ENCODE assay signal across 9 mouse cellular contexts in the genomic region with DNA sequence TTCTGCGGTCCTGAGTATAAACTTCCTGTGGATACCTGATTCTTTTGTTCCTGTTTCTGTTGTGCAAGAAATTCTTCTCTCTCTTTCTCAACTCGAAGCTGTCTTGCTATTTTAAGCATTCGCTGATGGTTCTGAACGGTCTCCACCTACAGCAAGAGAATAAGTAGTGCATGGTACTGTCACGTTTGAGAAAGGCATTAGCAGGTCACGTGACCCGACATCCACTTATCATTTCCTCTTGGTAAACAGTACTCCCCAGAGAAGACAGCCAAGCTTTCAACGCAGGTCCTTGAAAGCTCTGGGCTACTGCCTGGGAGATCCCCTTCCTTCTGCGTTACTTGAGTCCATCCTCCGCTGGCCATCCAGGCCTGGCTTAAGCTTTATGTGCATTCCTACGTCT. TPM values are rescaled to one million over a fixed set of nuclear protein-coding genes. Genes with fewer than 3 reads are reported as not detected.
DNase-seq lines count a peak whose midpoint lies in the region; ATAC-seq and TF ChIP-seq lines count a peak whose summit lies in the region.
"Had no signal": no experiment of that assay in that cellular context is flagged by ENCODE, and none has a peak within 500 bp of the region (broad histone marks: within the 10 kb centered on the region; RNA-seq: fewer than 3 reads in every experiment).

No protein-coding gene starts in this region.

- no peak overlapping the region for H3K4me3 ChIP-seq in forebrain, embryonic 13.5 days
- no peak overlapping the region for H3K4me3 ChIP-seq in forebrain, embryonic 14.5 days (ENCODE audit: low read depth, low read length)
- H3K4me3 ChIP-seq in CH12.LX (replicated peaks in 1 of 3; ENCODE audit: low read depth in 2 of 3, low read length in 2 of 3, poor library complexity in 1 of 3) = no peak overlapping the region
- H3K4me3 ChIP-seq: erythroblast, embryonic 14.5 days had no signal

- H3K27me3 ChIP-seq in forebrain, embryonic 13.5 days = no peaks in the 10 kb centered on the region
- no peaks in the 10 kb centered on the region for H3K27me3 ChIP-seq in forebrain, embryonic 14.5 days (replicated peaks; ENCODE audit: control insufficient read depth, insufficient read depth, low read length)
- no peaks in the 10 kb centered on the region for H3K27me3 ChIP-seq in CH12.LX (replicated peaks)

- H3K36me3 ChIP-seq in forebrain, embryonic 13.5 days (ENCODE audit: poor library complexity, severe bottlenecking) = peaks cover 81% of the 10 kb centered on the region
- peaks cover 66% of the 10 kb centered on the region for H3K36me3 ChIP-seq in forebrain, embryonic 14.5 days (ENCODE audit: control insufficient read depth, insufficient read depth, low read length)
- H3K36me3 ChIP-seq in CH12.LX (replicated peaks in 1 of 2; ENCODE audit: control insufficient read depth in 1 of 2, insufficient read depth in 1 of 2, low read length in 1 of 2) = peaks cover 4 to 10% of the 10 kb centered on the region in 2 experiments

- H3K4me2 ChIP-seq in forebrain, embryonic 13.5 days = no peak overlapping the region
- no peak overlapping the region for H3K4me2 ChIP-seq in forebrain, embryonic 14.5 days (ENCODE audit: low read length)
- H3K4me2 ChIP-seq in CH12.LX (ENCODE audit: insufficient read depth, low read depth, poor library complexity, severe bottlenecking) = no peak overlapping the region

- no peaks in the 10 kb centered on the region for H3K4me1 ChIP-seq in forebrain, embryonic 13.5 days
- H3K4me1 ChIP-seq in forebrain, embryonic 14.5 days (ENCODE audit: control insufficient read depth, insufficient read depth, low read length) = no peaks in the 10 kb centered on the region
- peaks cover 0 to 6% of the 10 kb centered on the region in 2 experiments; a peak in 1 of 4 replicates for H3K4me1 ChIP-seq in CH12.LX (ENCODE audit: control insufficient read depth in 1 of 2, insufficient read depth in 2 of 2)

- intact Hi-C loops in heart, postnatal 36 days (cut with DNase I) = no loop called here

- dilution Hi-C loops in CH12.LX (cut with MboI; ENCODE audit: extremely low pct_ligation_motif_present, extremely low pct_unique_long_range_greater_than_20kb, low sequenced_read_pairs) = no loop called here

- H3K27ac ChIP-seq in forebrain, embryonic 13.5 days = peak overlapping the region; percentile 41; the same call in 1 of the 2 replicates
- no peak overlapping the region; the same call in 1 of the 2 replicates for H3K27ac ChIP-seq in forebrain, embryonic 14.5 days (ENCODE audit: low read depth, low read length)
- H3K27ac ChIP-seq in CH12.LX (ENCODE audit: insufficient read depth, low read depth) = no peak overlapping the region

- TF ChIP-seq RAD21 in CH12.LX (IDR thresholded peaks at IDR 0.05; ENCODE audit: low read depth, low read length) = no peak

- H3K79me2 ChIP-seq in CH12.LX (replicated peaks; ENCODE audit: control insufficient read depth, extremely low read depth, insufficient read depth, poor library complexity, severe bottlenecking) = no peaks in the 10 kb centered on the region

- no peak for TF ChIP-seq CTCF in CH12.LX (conservative IDR thresholded peaks at IDR 0.05 in 1 of 2, IDR thresholded peaks at IDR 0.05 in 1 of 2; ENCODE audit: low read depth in 2 of 2, low read length in 2 of 2)

- ATAC-seq in forebrain, embryonic 13.5 days = no peak
- no peak for ATAC-seq in forebrain, embryonic 14.5 days
- peak; percentile 99 for ATAC-seq in megakaryocyte progenitor cell, adult 5-6 weeks (replicated peaks; ENCODE audit: poor library complexity)
- ATAC-seq in erythroblast, adult 5-6 weeks (replicated peaks; ENCODE audit: low FRiP score, poor library complexity, severe bottlenecking) = no peak

- in situ Hi-C loops in CH12.LX (cut with MboI; ENCODE audit: low pct_ligation_motif_present, low pct_unique_long_range_greater_than_20kb, low sequenced_read_pairs) = loop anchor here (25.0 kb wide), 1 partner anchor 90 kb away; a partner anchor contains a TSS

- WGBS in forebrain, embryonic 13.5 days = 92% methylated on average over 11 of the region's 11 CpGs
- 88% methylated on average over 11 of the region's 11 CpGs for WGBS in forebrain, embryonic 14.5 days

- no peak for TF ChIP-seq EP300 in CH12.LX (IDR thresholded peaks at IDR 0.05; ENCODE audit: low read length)

- DNase-seq in forebrain, embryonic 14.5 days (ENCODE audit: low spot score) = no peak
- peak; percentile 15 for DNase-seq in CH12.LX (ENCODE audit: extremely low read depth)
- DNase-seq in heart, postnatal 36 days = peak; percentile 37
- DNase-seq in thymus, postnatal 4 days = peak; percentile 71
- DNase-seq in urinary bladder, adult 18-20 months (ENCODE audit: low spot score in 2 of 2) = no peak

- no peak for TF ChIP-seq POLR2A in CH12.LX (IDR thresholded peaks at IDR 0.05; ENCODE audit: low read depth, low read length)

- no peak overlapping the region for H3K9ac ChIP-seq in forebrain, embryonic 13.5 days
- H3K9ac ChIP-seq in forebrain, embryonic 14.5 days (ENCODE audit: low read length) = no peak overlapping the region
- no peak overlapping the region for H3K9ac ChIP-seq in CH12.LX (ENCODE audit: insufficient read depth, low read depth)

- H3K9me3 ChIP-seq in forebrain, embryonic 13.5 days (replicated peaks) = no peaks in the 10 kb centered on the region
- no peaks in the 10 kb centered on the region for H3K9me3 ChIP-seq in forebrain, embryonic 14.5 days (replicated peaks; ENCODE audit: control insufficient read depth, low read length)
- no peaks in the 10 kb centered on the region for H3K9me3 ChIP-seq in CH12.LX (replicated peaks; ENCODE audit: low read length)

TF ChIP-seq in CH12.LX, 34 proteins besides CTCF, POLR2A, EP300 and RAD21:
- TF ChIP-seq USF2 (conservative IDR thresholded peaks at IDR 0.05; ENCODE audit: low read depth, low read length) (no peak), NELFE (IDR thresholded peaks at IDR 0.05; ENCODE audit: low read depth, low read length) (no peak), E2F4 (IDR thresholded peaks at IDR 0.05; ENCODE audit: insufficient replicate concordance, low read depth, low read length) (no peak), SIN3A (IDR thresholded peaks at IDR 0.05; ENCODE audit: low read length) (no peak), ETS1 (conservative IDR thresholded peaks at IDR 0.05; ENCODE audit: low read depth, low read length) (no peak), GABPA (IDR thresholded peaks at IDR 0.05; ENCODE audit: insufficient replicate concordance, low read depth, low read length) (no peak), TBP (conservative IDR thresholded peaks at IDR 0.05; ENCODE audit: low read depth, low read length) (no peak), ZMIZ1 (IDR thresholded peaks at IDR 0.05; ENCODE audit: low read depth, low read length) (no peak), ZC3H11A (IDR thresholded peaks at IDR 0.05; ENCODE audit: low read depth, low read length) (no peak), CHD2 (IDR thresholded peaks at IDR 0.05; ENCODE audit: low read length) (no peak)

RNA-seq across cellular contexts. Expression of a gene that starts 12.1 kb away (rescaled TPM):
- 63.2 and 69.7 TPM in 2 replicates for polyA plus RNA-seq in forebrain, embryonic 13.5 days (2015; fragmentation: Nextera tagmentation; extraction: Ambion mirVana)
- 48.9 and 67.6 TPM in 2 replicates for polyA plus RNA-seq in forebrain, embryonic 14.5 days (2014; fragmentation: Nextera tagmentation; extraction: Ambion mirVana)
- total RNA-seq in CH12.LX (2012; rRNA removed) (3.4 and 5.0 TPM in 2 replicates), CH12.LX (2014; rRNA removed) (4.1 and 6.4 TPM in 2 replicates)
- polyA plus RNA-seq in CH12.LX (2012; ENCODE audit: insufficient read length, low read depth) = 3.1 and 3.9 TPM in 2 replicates
- 10 to 100 TPM; 66.7 to 71.1 TPM for total RNA-seq in heart, postnatal 36 days (2021)
- 2.7 and 4.5 TPM in 2 replicates for total RNA-seq in megakaryocyte progenitor cell, adult 5-6 weeks (2015)
- 1.8 and 6.0 TPM in 2 replicates for total RNA-seq in megakaryocyte progenitor cell, adult 5-6 weeks (2017)
- not detected in 2 replicates for total RNA-seq in erythroblast, adult 5-6 weeks (2015; ENCODE audit: low replicate concordance)
- total RNA-seq in erythroblast, adult 5-6 weeks (2017; ENCODE audit: low replicate concordance) = 0.51 TPM in 1 of 2 replicates, not detected in the other
- polyA plus RNA-seq: erythroblast, embryonic 14.5 days had no signal

RNA-seq across cellular contexts. Expression of a gene that starts 41.5 kb away (rescaled TPM):
- 0.69 and 0.85 TPM in 2 replicates for polyA plus RNA-seq in forebrain, embryonic 13.5 days (2015; fragmentation: Nextera tagmentation; extraction: Ambion mirVana)
- polyA plus RNA-seq in forebrain, embryonic 14.5 days (2014; fragmentation: Nextera tagmentation; extraction: Ambion mirVana) = 1.5 and 1.7 TPM in 2 replicates
- total RNA-seq in CH12.LX (2012; rRNA removed) (0.59 and 0.76 TPM in 2 replicates), CH12.LX (2014; rRNA removed) (1.4 and 1.5 TPM in 2 replicates)
- polyA plus RNA-seq in CH12.LX (2012; ENCODE audit: insufficient read length, low read depth) = 1.5 and 1.8 TPM in 2 replicates
- total RNA-seq in heart, postnatal 36 days (2021) = 1 to 10 TPM; 4.4 TPM
- 6.1 and 8.3 TPM in 2 replicates for total RNA-seq in megakaryocyte progenitor cell, adult 5-6 weeks (2015)
- total RNA-seq in megakaryocyte progenitor cell, adult 5-6 weeks (2017) = 8.5 and 11.6 TPM in 2 replicates
- 2.1 and 2.9 TPM in 2 replicates for total RNA-seq in erythroblast, adult 5-6 weeks (2015; ENCODE audit: low replicate concordance)
- 1.8 and 2.1 TPM in 2 replicates for total RNA-seq in erythroblast, adult 5-6 weeks (2017; ENCODE audit: low replicate concordance)
- polyA plus RNA-seq: erythroblast, embryonic 14.5 days had no signal

Comparison
In these comparisons a context has a peak if more than half of its experiments do, and no peak if none do; other contexts are left out.
1. DNase-seq: peak in CH12.LX (single experiment), heart, postnatal 36 days (2 of 2) and thymus, postnatal 4 days (single experiment); none in forebrain, embryonic 14.5 days (single experiment) and urinary bladder, adult 18-20 months (0 of 2).
2. RNA of a gene that starts 12.1 kb away (total RNA-seq): 66.7 to 71.1 TPM in heart, postnatal 36 days; 3.4 to 6.4 TPM in CH12.LX, 1.8 to 6.0 TPM in megakaryocyte progenitor cell, adult 5-6 weeks and 0.51 TPM in erythroblast, adult 5-6 weeks; every median in the first group is over 4 times any median in the second.